Comparison of ENCODE assay signal across 23 mouse cellular contexts in the genomic region with DNA sequence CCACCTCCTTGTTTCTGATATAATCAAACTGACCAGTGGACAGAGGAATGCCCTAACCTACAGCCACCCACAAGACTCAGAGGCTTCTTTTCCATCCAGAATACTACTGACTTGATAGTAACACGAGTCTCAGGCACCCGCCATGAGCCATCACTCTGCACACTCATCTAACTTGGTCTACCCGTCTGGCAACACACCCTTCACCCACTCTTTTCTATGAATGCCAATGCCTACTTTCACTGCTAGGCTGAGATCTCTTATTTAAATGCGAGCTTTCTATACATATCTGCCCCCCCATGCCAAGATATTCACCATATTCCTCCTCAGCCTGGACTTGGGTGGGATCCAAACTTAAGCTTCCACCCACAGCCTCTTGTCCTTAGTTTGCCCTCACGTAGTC. TPM values are rescaled to one million over a fixed set of nuclear protein-coding genes. Genes with fewer than 3 reads are reported as not detected.
DNase-seq lines count a peak whose midpoint lies in the region; ATAC-seq lines count a peak whose summit lies in the region.
"Had no signal": no experiment of that assay in that cellular context is flagged by ENCODE, and none has a peak within 500 bp of the region (broad histone marks: within the 10 kb centered on the region; RNA-seq: fewer than 3 reads in every experiment).

No protein-coding gene starts in this region.

- intact Hi-C loops in gastrocnemius, postnatal 36 days (cut with DNase I): no loop called here

- WGBS in midbrain, embryonic 11.5 days: 87% methylated on average over 5 of the region's 5 CpGs
- 96% methylated on average over 5 of the region's 5 CpGs for WGBS in midbrain, embryonic 14.5 days

- H3K9me3 ChIP-seq in midbrain, embryonic 11.5 days (ENCODE audit: control insufficient read depth, low read length): no peaks in the 10 kb centered on the region
- no peaks in the 10 kb centered on the region for H3K9me3 ChIP-seq in midbrain, embryonic 14.5 days (ENCODE audit: control insufficient read depth, low read length)

- H3K4me3 ChIP-seq in midbrain, embryonic 11.5 days (ENCODE audit: low read depth, low read length): no peak overlapping the region
- no peak overlapping the region for H3K4me3 ChIP-seq in midbrain, embryonic 14.5 days (replicated peaks; ENCODE audit: low read depth, low read length)

- H3K36me3 ChIP-seq in midbrain, embryonic 11.5 days (ENCODE audit: control insufficient read depth, insufficient read depth, low read length): no peaks in the 10 kb centered on the region
- H3K36me3 ChIP-seq in midbrain, embryonic 14.5 days (ENCODE audit: control insufficient read depth, insufficient read depth, low read length): no peaks in the 10 kb centered on the region
- H3K36me3 ChIP-seq: G1E had no signal

- no peak overlapping the region for H3K4me2 ChIP-seq in midbrain, embryonic 11.5 days
- no peak overlapping the region for H3K4me2 ChIP-seq in midbrain, embryonic 14.5 days (ENCODE audit: low read length)

- H3K27me3 ChIP-seq in midbrain, embryonic 11.5 days (ENCODE audit: control insufficient read depth, insufficient read depth, low read length): no peaks in the 10 kb centered on the region
- no peaks in the 10 kb centered on the region for H3K27me3 ChIP-seq in midbrain, embryonic 14.5 days (ENCODE audit: control insufficient read depth, insufficient read depth, low read length)

- no peak for DNase-seq in frontal cortex, postnatal 36 days (ENCODE audit: low spot score in 2 of 2)
- DNase-seq in midbrain, embryonic 11.5 days (ENCODE audit: low spot score, missing footprints): peak; percentile 73
- no peak for DNase-seq in midbrain, embryonic 14.5 days
- DNase-seq in brain, adult 2 months (ENCODE audit: low read depth, low spot score): peak; percentile 71
- peak; percentile 49 for DNase-seq in telencephalon, adult 2 months (ENCODE audit: low read depth, low spot score)
- no peak for DNase-seq in spleen, postnatal 36 days (ENCODE audit: low spot score in 2 of 2)
- DNase-seq in gastrocnemius, postnatal 36 days: no peak
- DNase-seq: adrenal gland, adult 2 months; adrenal gland, adult 8-10 months; adrenal gland, postnatal 10 days; adrenal gland, postnatal 14 days; adrenal gland, postnatal 25 days; adrenal gland, postnatal 36 days; B cell, adult 2 months; cerebellum, adult 11 months; cerebellum, adult 11-12 months; cerebellum, adult 18-20 months had no signal

- H3K4me1 ChIP-seq in midbrain, embryonic 11.5 days (ENCODE audit: control insufficient read depth, insufficient read depth, low read length): peaks cover 5% of the 10 kb centered on the region
- peaks cover 6% of the 10 kb centered on the region; the same call in 1 of the 2 replicates for H3K4me1 ChIP-seq in midbrain, embryonic 14.5 days (ENCODE audit: control insufficient read depth, insufficient read depth, low read length)

- ATAC-seq in frontal cortex, adult (ENCODE audit: low TSS enrichment): peak; percentile 95
- no peak for ATAC-seq in midbrain, embryonic 11.5 days (ENCODE audit: low FRiP score)
- ATAC-seq in midbrain, embryonic 14.5 days (ENCODE audit: low FRiP score, low TSS enrichment): no peak
- ATAC-seq: activated CD4-positive, CD25-positive, alpha-beta regulatory T cell, adult 4 months; CD4-positive, CD25-positive, alpha-beta regulatory T cell, adult 4 months; Patski had no signal

- no peak overlapping the region for H3K9ac ChIP-seq in midbrain, embryonic 11.5 days (ENCODE audit: low read length)
- H3K9ac ChIP-seq in midbrain, embryonic 14.5 days (replicated peaks; ENCODE audit: low read length): no peak overlapping the region

- H3K27ac ChIP-seq in midbrain, embryonic 11.5 days (ENCODE audit: low read depth, low read length): no peak overlapping the region
- no peak overlapping the region for H3K27ac ChIP-seq in midbrain, embryonic 14.5 days (replicated peaks; ENCODE audit: low read depth, low read length)

RNA-seq across cellular contexts. Expression of gene Tmem108, which starts 15.0 kb away (rescaled TPM):
- polyA plus RNA-seq in midbrain, embryonic 11.5 days (2014; fragmentation: Nextera tagmentation; extraction: Ambion mirVana): 12.0 and 13.0 TPM in 2 replicates
- 29.6 and 33.2 TPM in 2 replicates for polyA plus RNA-seq in midbrain, embryonic 14.5 days (2014; fragmentation: Nextera tagmentation; extraction: Ambion mirVana)
- total RNA-seq in gastrocnemius, postnatal 36 days (2021): not detected
- total RNA-seq: MEL had no signal
- polyA plus RNA-seq: G1E, Patski had no signal

Comparison
In these comparisons a context has a peak if more than half of its experiments do, and no peak if none do; other contexts are left out.
1. DNase-seq: peak in midbrain, embryonic 11.5 days (single experiment), brain, adult 2 months (single experiment) and telencephalon, adult 2 months (single experiment); none in frontal cortex, postnatal 36 days (0 of 2), midbrain, embryonic 14.5 days (single experiment), spleen, postnatal 36 days (0 of 2) and gastrocnemius, postnatal 36 days (0 of 2).